Mouse (Mus musculus) MEL (cell line): ENCODE measurements around the gene Zfp296. TPM values are rescaled to one million over a fixed set of nuclear protein-coding genes. Genes with fewer than 3 reads are reported as not detected.

Source experiments
- DNase-seq: peaks from one replicate; pipeline ENCODE4 v3.0.0; 2011; ENCODE audit warnings: low read depth, low spot score
- H3K27ac ChIP-seq: 2 replicates; pipeline ENCODE4 v1.5.1; 2012; ENCODE audit warnings: low read depth, mild to moderate bottlenecking, control low read depth, low read length, moderate library complexity; ENCODE audit not compliant: control insufficient read depth
- H3K27me3 ChIP-seq, 2 experiments: fragments of 150-350 bp in 1 of 2; sonication (generic) in 1 of 2; 2 replicates each; pipeline ENCODE4 v1.6.1; 2012; ENCODE audit warnings: low read length in 2 of 2, mild to moderate bottlenecking in 2 of 2, improper control_type of control experiment in 1 of 2, moderate library complexity in 1 of 2; ENCODE audit not compliant: insufficient read depth in 2 of 2, control insufficient read depth in 1 of 2
- H3K36me3 ChIP-seq, 2 experiments: 2 replicates each; pipeline ENCODE4 v1.6.1; 2012 to 2014; ENCODE audit warnings: low read length in 2 of 2, improper control_type of control experiment in 1 of 2, inconsistent platforms in 1 of 2, mild to moderate bottlenecking in 1 of 2; ENCODE audit not compliant: insufficient read depth in 2 of 2, control insufficient read depth in 1 of 2
- H3K4me1 ChIP-seq, 2 experiments: fragments of 150-350 bp in 1 of 2; sonication (generic) in 1 of 2; 2 replicates each; pipeline ENCODE4 v1.6.1; 2012; ENCODE audit warnings: low read length in 2 of 2, improper control_type of control experiment in 1 of 2, mild to moderate bottlenecking in 1 of 2; ENCODE audit not compliant: insufficient read depth in 2 of 2, control insufficient read depth in 1 of 2
- H3K4me3 ChIP-seq, 2 experiments: fragments of 150-350 bp in 1 of 2; sonication (generic) in 1 of 2; 2 replicates each; pipeline ENCODE4 v1.5.1; 2012; ENCODE audit warnings: low read depth in 2 of 2, low read length in 2 of 2, mild to moderate bottlenecking in 2 of 2, moderate library complexity in 2 of 2, control low read depth in 1 of 2, improper control_type of control experiment in 1 of 2; ENCODE audit not compliant: control insufficient read depth in 1 of 2, insufficient read depth in 1 of 2
- H3K79me2 ChIP-seq: 2 replicates; pipeline ENCODE4 v1.6.1; 2012; ENCODE audit warnings: mild to moderate bottlenecking, low read length, moderate library complexity; ENCODE audit not compliant: control insufficient read depth, poor library complexity, insufficient read depth
- H3K9ac ChIP-seq: 2 replicates; pipeline ENCODE4 v1.6.1; 2012; ENCODE audit warnings: low read depth, mild to moderate bottlenecking, control low read depth, low read length, moderate library complexity; ENCODE audit not compliant: control insufficient read depth, poor library complexity, severe bottlenecking
- H3K9me3 ChIP-seq: fragments of 150-350 bp; sonication (generic); replicated peaks from 2 replicates; pipeline ENCODE4 v1.6.1; 2012; ENCODE audit warnings: mild to moderate bottlenecking, low read length, improper control_type of control experiment, moderate library complexity; ENCODE audit not compliant: insufficient read depth
- BHLHE40 ChIP-seq: IDR thresholded peaks from 2 replicates; pipeline ENCODE4 v1.6.1; 2012; ENCODE audit warnings: low read depth, mild to moderate bottlenecking, inconsistent platforms, low read length, improper control_type of control experiment, borderline replicate concordance
- CHD1 ChIP-seq: IDR thresholded peaks from 2 replicates; pipeline ENCODE4 v1.6.1; 2012; ENCODE audit warnings: low read depth, mild to moderate bottlenecking, inconsistent platforms, low read length, improper control_type of control experiment
- CHD2 ChIP-seq: IDR thresholded peaks from 2 replicates; pipeline ENCODE4 v1.6.1; 2011; ENCODE audit warnings: low read length, improper control_type of control experiment
- CTCF ChIP-seq, 3 experiments: IDR thresholded peaks in 2 of 3; conservative IDR thresholded peaks in 1 of 3; 2 replicates each; pipeline ENCODE4 v1.5.1; 2011 to 2012; ENCODE audit warnings: low read length in 3 of 3, low read depth in 2 of 3, mild to moderate bottlenecking in 2 of 3, improper control_type of control experiment in 1 of 3, inconsistent platforms in 1 of 3, mixed read lengths in 1 of 3, moderate library complexity in 1 of 3; ENCODE audit not compliant: control insufficient read depth in 1 of 3, insufficient read depth in 1 of 3, poor library complexity in 1 of 3, severe bottlenecking in 1 of 3
- ELF1 ChIP-seq: IDR thresholded peaks from 2 replicates; pipeline ENCODE4 v1.6.1; 2014; ENCODE audit warnings: low read depth, mild to moderate bottlenecking, inconsistent platforms, low read length, improper control_type of control experiment, moderate library complexity
- EP300 ChIP-seq, 2 experiments: IDR thresholded peaks; 2 replicates each; pipeline ENCODE4 v1.6.1; 2011; ENCODE audit warnings: improper control_type of control experiment in 2 of 2, low read length in 2 of 2, low read depth in 1 of 2, mild to moderate bottlenecking in 1 of 2
- ETS1 ChIP-seq: IDR thresholded peaks from 2 replicates; pipeline ENCODE4 v1.6.1; 2012; ENCODE audit warnings: low read depth, mild to moderate bottlenecking, inconsistent platforms, low read length, improper control_type of control experiment, moderate library complexity
- GATA1 ChIP-seq: IDR thresholded peaks from 2 replicates; pipeline ENCODE4 v1.6.1; 2011; ENCODE audit warnings: low read depth, low read length, improper control_type of control experiment
- HCFC1 ChIP-seq: IDR thresholded peaks from 2 replicates; pipeline ENCODE4 v1.6.1; 2012; ENCODE audit warnings: low read depth, mild to moderate bottlenecking, inconsistent platforms, low read length, improper control_type of control experiment, moderate library complexity
- MAFK ChIP-seq: IDR thresholded peaks from 2 replicates; pipeline ENCODE4 v1.6.1; 2011; ENCODE audit warnings: low read depth, mild to moderate bottlenecking, low read length, improper control_type of control experiment, borderline replicate concordance
- MAX ChIP-seq: IDR thresholded peaks from 2 replicates; pipeline ENCODE4 v1.6.1; 2011; ENCODE audit warnings: low read length, improper control_type of control experiment
- MAZ ChIP-seq: IDR thresholded peaks from 2 replicates; pipeline ENCODE4 v1.6.1; 2012; ENCODE audit warnings: low read depth, mild to moderate bottlenecking, inconsistent platforms, low read length, improper control_type of control experiment
- MEF2A ChIP-seq: IDR thresholded peaks from 2 replicates; pipeline ENCODE4 v1.6.1; 2014; ENCODE audit warnings: low read depth, mild to moderate bottlenecking, inconsistent platforms, low read length, improper control_type of control experiment; ENCODE audit not compliant: poor library complexity, insufficient replicate concordance, severe bottlenecking; ENCODE audit errors: extremely low read depth
- MXI1 ChIP-seq: IDR thresholded peaks from 2 replicates; pipeline ENCODE4 v1.6.1; 2011; ENCODE audit warnings: mild to moderate bottlenecking, low read depth, low read length, improper control_type of control experiment
- MYB ChIP-seq: IDR thresholded peaks from 2 replicates; pipeline ENCODE4 v1.6.1; 2011; ENCODE audit warnings: mild to moderate bottlenecking, low read depth, low read length, improper control_type of control experiment
- MYC ChIP-seq: IDR thresholded peaks from 2 replicates; pipeline ENCODE4 v1.6.1; 2011; ENCODE audit warnings: low read depth, mild to moderate bottlenecking, low read length, improper control_type of control experiment, moderate library complexity
- NELFE ChIP-seq: IDR thresholded peaks from 2 replicates; pipeline ENCODE4 v1.6.1; 2011; ENCODE audit warnings: low read depth, low read length, improper control_type of control experiment
- NRF1 ChIP-seq: IDR thresholded peaks from 2 replicates; pipeline ENCODE4 v1.6.1; 2014; ENCODE audit warnings: low read depth, mild to moderate bottlenecking, inconsistent platforms, low read length, improper control_type of control experiment, moderate library complexity; ENCODE audit not compliant: poor library complexity, insufficient read depth, severe bottlenecking
- POLR2A ChIP-seq, 2 experiments: IDR thresholded peaks; 2 replicates each; pipeline ENCODE4 v1.6.1; 2011 to 2012; ENCODE audit warnings: low read length in 2 of 2, mild to moderate bottlenecking in 2 of 2, control low read depth in 1 of 2, improper control_type of control experiment in 1 of 2, low read depth in 1 of 2, moderate library complexity in 1 of 2; ENCODE audit not compliant: control insufficient read depth in 1 of 2, insufficient read depth in 1 of 2, poor library complexity in 1 of 2
- POLR2AphosphoS2 ChIP-seq: IDR thresholded peaks from 2 replicates; pipeline ENCODE4 v1.6.1; 2011; ENCODE audit warnings: low read length, improper control_type of control experiment
- POLR2AphosphoS5 ChIP-seq: IDR thresholded peaks from 2 replicates; pipeline ENCODE4 v1.6.1; 2012; ENCODE audit warnings: low read depth, borderline replicate concordance, mild to moderate bottlenecking, inconsistent platforms, low read length, moderate library complexity, mixed read lengths
- RAD21 ChIP-seq: IDR thresholded peaks from 2 replicates; pipeline ENCODE4 v1.6.1; 2011; ENCODE audit warnings: mild to moderate bottlenecking, low read depth, low read length, improper control_type of control experiment
- SIN3A ChIP-seq: IDR thresholded peaks from 2 replicates; pipeline ENCODE4 v1.6.1; 2012; ENCODE audit warnings: low read length, improper control_type of control experiment, inconsistent platforms
- SMC3 ChIP-seq: IDR thresholded peaks from 2 replicates; pipeline ENCODE4 v1.6.1; 2011; ENCODE audit warnings: low read depth, low read length, improper control_type of control experiment
- TBP ChIP-seq: IDR thresholded peaks from 2 replicates; pipeline ENCODE4 v1.8.0; 2011; ENCODE audit warnings: low read depth, low read length, improper control_type of control experiment
- TCF12 ChIP-seq: IDR thresholded peaks from 2 replicates; pipeline ENCODE4 v1.6.1; 2014; ENCODE audit warnings: low read depth, mild to moderate bottlenecking, inconsistent platforms, low read length, improper control_type of control experiment, moderate library complexity
- USF1 ChIP-seq: IDR thresholded peaks from 2 replicates; pipeline ENCODE4 v1.6.1; 2014; ENCODE audit warnings: low read depth, mild to moderate bottlenecking, inconsistent platforms, low read length, improper control_type of control experiment, moderate library complexity
- ZC3H11A ChIP-seq: IDR thresholded peaks from 2 replicates; pipeline ENCODE4 v1.6.1; 2012; ENCODE audit warnings: low read depth, mild to moderate bottlenecking, inconsistent platforms, low read length, improper control_type of control experiment
- ZMIZ1 ChIP-seq: IDR thresholded peaks from 2 replicates; pipeline ENCODE4 v1.6.1; 2012; ENCODE audit warnings: low read depth, mild to moderate bottlenecking, inconsistent platforms, low read length, improper control_type of control experiment, moderate library complexity
- polyA plus RNA-seq, 2 experiments: library from polyadenylated mRNA; stranded (reverse) in 1 of 2; unstranded in 1 of 2; fragments of >175 nt in 1 of 2; fragments of >200 nt in 1 of 2; gene quantifications; 2 replicates each; pipeline versions ENCODE4 v1.2.1 to v1.2.4; 2012; ENCODE audit warnings: low replicate concordance in 2 of 2, low read depth in 1 of 2; ENCODE audit not compliant: insufficient read length in 2 of 2, insufficient read depth in 1 of 2, missing spikeins in 1 of 2
- total RNA-seq: library from RNA; depleted of rRNA; stranded (reverse); fragments of 300-350 nt; gene quantifications from 2 replicates; pipeline ENCODE4 v1.2.3, GENCODE M21; 2012

The Zfp296 gene
- total and polyA plus RNA-seq, 3 experiments = 3.3 to 7.8 TPM; not detected in 1

- Histone ChIP-seq H3K4me3 (peak overlapping the region; percentile 60 to 98), H3K4me1 (peaks cover 9 to 36% of the 10 kb centered on the region in 2 experiments; a peak in 3 of 4 replicates), H3K27me3 (no peaks in the 10 kb centered on the region), H3K27ac (peak overlapping the region; percentile 96), H3K9me3 (no peaks in the 10 kb centered on the region), H3K9ac (peak overlapping the region; percentile 98), H3K79me2 (peaks cover 50% of the 10 kb centered on the region), H3K36me3 (peaks cover 0 to 26% of the 10 kb centered on the region in 2 experiments; a peak in 2 of 4 replicates)
- TF ChIP-seq SIN3A (peak; percentile 78; the same call in 1 of the 2 replicates), ELF1 (peak; percentile 41), SMC3 (no peak), USF1 (no peak), MYC (peak; percentile 63; the same call in 1 of the 2 replicates), MAZ (peak; percentile 99), TCF12 (peak; percentile 46; the same call in 1 of the 2 replicates), MYB (peak; percentile 51; the same call in 1 of the 2 replicates), NELFE (peak; percentile 55; the same call in 1 of the 2 replicates), CHD2 (no peak), TBP (peak; percentile 65; the same call in 1 of the 2 replicates), HCFC1 (peak; percentile 92), GATA1 (no peak), NRF1 (peak; percentile 94), CHD1 (no peak), ZC3H11A (peak; percentile 100), RAD21 (no peak), MAFK (no peak), BHLHE40 (peak; percentile 96), MXI1 (peak; percentile 61), POLR2A (IDR thresholded peaks at IDR 0.05; ENCODE audit: control insufficient read depth in 1 of 2, insufficient read depth in 1 of 2, low read depth in 1 of 2, low read length in 2 of 2, poor library complexity in 1 of 2) (peak; percentile 59 to 66; a peak in 2 of 4 replicates), POLR2AphosphoS2 (no peak), POLR2AphosphoS5 (no peak), MEF2A (no peak), ZMIZ1 (no peak; the same call in 1 of the 2 replicates), EP300 (IDR thresholded peaks at IDR 0.05; ENCODE audit: low read depth in 1 of 2, low read length in 2 of 2) (0 out of 4 replicates have a peak, but pooled peaks of 1 of the 2 experiments have one; percentile 11), CTCF (IDR thresholded peaks at IDR 0.05 in 2 of 3, conservative IDR thresholded peaks at IDR 0.05 in 1 of 3; ENCODE audit: control insufficient read depth in 1 of 3, insufficient read depth in 1 of 3, low read depth in 2 of 3, low read length in 3 of 3, poor library complexity in 1 of 3, severe bottlenecking in 1 of 3) (no peak), ETS1 (no peak), MAX (peak; percentile 65)
- DNase-seq = peak; percentile 97
Measured at GRCm38 (mm10) chr7:19561765-19562642, 15.1 kb upstream of the Zfp296 start.
